Mouse (Mus musculus): ENCODE results near the gene Pus10. TPM values are rescaled to one million over a fixed set of nuclear protein-coding genes. Genes with fewer than 3 reads are reported as not detected.
A peak's percentile ranks its signal among the peaks of the same experiment; 100 is the strongest.

Pus10 gene
- 10 to 100 TPM; 13.7 to 25.4 TPM for total RNA-seq (2021)

DNA sequence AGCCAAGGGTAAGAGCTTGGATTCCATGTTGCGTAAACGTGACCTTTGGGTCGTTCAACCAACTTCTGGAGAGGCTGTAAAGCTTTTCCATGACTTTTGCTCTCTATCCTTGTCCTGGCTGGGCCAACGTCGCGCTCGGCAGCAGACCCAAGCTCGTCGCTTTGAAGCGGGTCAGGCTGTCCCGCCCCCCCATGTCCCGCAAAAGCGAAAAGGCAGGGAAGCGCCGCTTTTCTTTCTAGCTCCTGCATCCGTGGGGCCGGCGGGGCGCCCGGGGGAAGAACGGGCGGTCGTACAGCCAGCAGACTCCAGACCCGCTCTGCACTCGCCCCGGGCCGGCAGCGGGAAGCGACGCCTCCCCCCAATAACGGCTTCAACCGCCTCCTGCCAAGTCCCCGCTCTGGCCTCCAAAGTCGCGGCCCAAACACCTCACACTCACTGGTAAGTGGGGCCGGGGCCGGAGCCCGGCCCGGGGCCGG lies at the start of gene Pus10:
Pus10 (plus strand) TSS at position 364 of the 476 bp plus-strand sequence.
- intact Hi-C loops (cut with DNase I), result loop anchor here (1.0 to 5.0 kb wide), 2 partner anchors 32 to 107 kb away; partner anchors contain the start of genes 0610010F05Rik and Rel
- no peak for DNase-seq (ENCODE audit: low spot score in 2 of 2)

DNA sequence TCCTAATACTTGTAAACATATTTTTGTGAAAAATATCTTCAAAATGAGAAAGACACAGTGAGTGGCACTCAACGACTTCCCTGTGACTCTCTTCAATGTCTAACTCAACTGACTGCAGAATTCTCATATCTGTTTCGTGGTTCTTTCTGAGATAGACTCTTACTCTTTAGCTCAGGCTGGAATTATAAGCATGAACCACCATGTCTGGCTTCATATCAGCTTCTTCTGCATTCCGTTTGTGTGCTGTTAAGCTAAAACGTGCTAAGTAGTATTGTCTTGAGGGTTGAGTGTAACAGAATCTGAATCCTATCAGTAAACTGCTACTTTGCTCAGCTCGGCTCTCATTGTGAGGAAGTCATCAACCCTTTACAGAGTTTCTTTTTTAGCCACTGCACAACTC lies 46.5 kb upstream of the Pus10 start:
- no peak for DNase-seq (ENCODE audit: low spot score in 2 of 2)
- intact Hi-C loops (cut with DNase I), result no loop called here

DNA sequence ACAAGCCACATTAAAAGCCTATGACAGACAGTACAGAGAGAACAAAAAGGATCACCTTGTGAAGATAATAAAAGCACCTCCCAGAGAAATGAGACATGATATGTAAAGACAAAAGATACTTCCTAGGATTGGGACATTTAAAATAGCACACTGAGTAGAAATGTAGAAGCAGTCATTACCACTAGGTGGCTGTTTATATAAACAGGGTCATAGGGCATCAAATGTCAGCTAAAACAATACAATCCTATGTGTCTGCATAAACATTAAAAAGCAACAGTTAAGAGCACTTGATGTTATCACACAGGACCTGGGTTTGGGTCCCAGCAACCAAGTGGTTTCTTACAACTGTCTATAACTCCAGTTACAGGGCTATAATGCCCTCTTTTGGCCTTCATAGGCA lies 34.8 kb upstream of the Pus10 start:
- intact Hi-C loops (cut with DNase I), result no loop called here
- no peak for DNase-seq (ENCODE audit: low spot score in 2 of 2)

DNA sequence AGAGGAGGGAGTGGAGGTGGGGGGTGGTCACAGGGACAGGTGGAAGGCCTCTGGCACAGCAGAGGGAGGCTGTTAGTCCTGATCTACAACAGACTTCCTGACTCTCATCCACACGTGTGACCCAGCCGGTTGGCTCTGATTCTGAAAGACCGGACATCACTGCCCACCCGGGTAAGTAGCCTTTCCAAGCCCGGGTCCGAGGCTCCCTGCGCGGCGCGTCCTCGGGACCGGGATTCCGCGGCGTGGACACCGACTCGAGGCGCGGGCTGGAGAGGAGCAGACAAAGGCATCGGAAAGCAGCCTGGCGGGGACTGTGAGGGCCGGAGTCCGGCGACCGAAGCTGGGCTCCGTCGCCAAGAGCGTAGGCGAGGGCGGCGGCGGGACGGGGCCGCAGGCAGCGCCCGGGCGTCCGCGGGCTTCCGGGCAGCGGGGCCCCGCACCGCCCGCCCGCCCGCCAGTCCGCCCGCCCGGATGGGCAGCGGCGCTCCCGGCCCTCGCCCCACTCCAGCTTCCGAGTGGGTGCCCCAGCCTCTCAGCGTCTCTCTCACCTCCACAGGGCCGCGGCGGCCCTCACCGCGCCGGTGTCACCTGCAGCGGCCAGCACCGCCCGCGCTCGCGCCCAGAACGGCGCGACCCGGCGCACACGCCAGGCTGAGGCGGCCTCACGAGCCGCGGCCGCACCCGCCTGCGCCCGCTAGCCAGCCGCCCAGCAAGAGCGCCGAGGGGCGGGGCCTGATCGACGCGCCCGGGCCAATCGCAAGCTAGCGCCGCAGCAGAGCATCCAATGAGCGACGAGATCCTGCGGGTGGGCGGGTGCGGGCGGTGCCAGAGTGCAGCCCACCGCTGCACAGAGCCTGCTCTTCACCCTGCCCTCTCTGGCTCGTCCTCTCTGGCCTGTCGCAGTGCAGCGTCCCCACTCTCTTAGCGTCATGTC lies 32.3 kb upstream of the Pus10 start, which contains the start of gene 0610010F05Rik:
0610010F05Rik (minus strand) TSS at position 695 of the 934 bp plus-strand sequence.
- intact Hi-C loops (cut with DNase I), result loop anchor here (1.0 kb wide), 1 partner anchor 32 kb away; the partner anchor contains the start of genes Pex13 and Pus10
- DNase-seq (ENCODE audit: low spot score in 2 of 2), result peak; percentile 81 to 86

- intact Hi-C loops (cut with DNase I), result loop anchor here (1.0 kb wide), 1 partner anchor 31 kb away; the partner anchor contains the start of genes Pex13 and Pus10
- no peak for DNase-seq (ENCODE audit: low spot score in 2 of 2)
Observed at GRCm38 (mm10) chr11:23633879-23634215, 31.6 kb upstream of the Pus10 start.

DNA sequence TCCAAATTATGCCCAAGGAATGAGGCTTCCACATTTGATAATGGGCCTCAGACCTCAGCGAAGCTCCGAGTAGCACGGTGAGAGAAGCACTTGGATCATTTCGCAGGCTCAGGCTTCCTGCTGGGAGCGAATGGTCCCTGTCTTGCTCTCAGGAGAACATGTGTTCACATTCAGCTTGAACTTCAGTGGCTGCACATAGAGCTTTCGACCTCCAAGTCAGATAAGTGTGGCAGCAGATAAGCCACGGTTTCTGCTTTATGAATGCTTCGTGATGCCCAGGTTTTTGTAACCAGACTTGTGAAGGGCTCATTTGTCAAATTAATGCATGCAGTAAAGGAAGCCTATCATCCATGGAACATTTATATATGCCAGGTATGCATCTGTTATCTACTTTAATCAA lies 30.9 kb upstream of the Pus10 start:
- intact Hi-C loops (cut with DNase I), result no loop called here
- DNase-seq (ENCODE audit: low spot score in 2 of 2), result no peak

DNA sequence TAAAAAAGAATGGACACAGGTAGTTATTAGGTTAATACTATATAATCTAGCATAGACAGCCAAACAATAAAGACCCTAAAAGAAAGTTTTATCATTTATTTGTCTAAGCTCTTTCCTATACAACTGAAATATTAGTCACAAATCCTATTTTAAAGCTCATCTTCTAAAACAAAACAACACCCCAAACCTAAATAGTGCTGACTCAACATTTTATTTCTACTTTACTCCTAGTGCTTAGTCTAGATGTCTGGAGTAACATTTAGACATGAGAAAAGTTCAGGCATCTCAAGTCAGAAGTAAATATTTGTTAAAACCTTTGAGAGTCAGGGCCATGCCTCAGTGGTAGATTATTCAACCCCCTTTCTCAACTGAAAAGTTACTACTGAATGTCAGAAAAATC lies 18.0 kb upstream of the Pus10 start:
- intact Hi-C loops (cut with DNase I), result no loop called here
- DNase-seq (ENCODE audit: low spot score in 2 of 2), result no peak

DNA sequence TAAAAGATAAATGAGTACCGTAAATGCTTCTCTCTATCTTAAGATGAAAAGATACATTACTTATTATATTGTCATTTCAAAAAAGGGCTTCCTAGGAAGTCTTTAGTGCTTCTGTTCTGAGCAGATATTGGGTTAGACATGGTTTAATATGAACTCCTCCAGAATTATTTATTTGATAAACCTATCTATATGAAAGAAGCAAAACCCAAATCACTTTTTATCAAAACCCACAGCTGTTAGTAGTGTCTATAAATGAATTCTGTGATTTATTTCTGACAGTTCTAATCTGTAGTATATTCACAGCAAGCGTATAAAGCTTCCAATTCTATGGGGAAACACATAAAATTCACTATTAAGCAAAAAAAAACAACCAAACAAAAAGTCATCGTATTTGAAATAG lies 17.6 kb upstream of the Pus10 start:
- no peak for DNase-seq (ENCODE audit: low spot score in 2 of 2)
- intact Hi-C loops (cut with DNase I), result no loop called here

DNA sequence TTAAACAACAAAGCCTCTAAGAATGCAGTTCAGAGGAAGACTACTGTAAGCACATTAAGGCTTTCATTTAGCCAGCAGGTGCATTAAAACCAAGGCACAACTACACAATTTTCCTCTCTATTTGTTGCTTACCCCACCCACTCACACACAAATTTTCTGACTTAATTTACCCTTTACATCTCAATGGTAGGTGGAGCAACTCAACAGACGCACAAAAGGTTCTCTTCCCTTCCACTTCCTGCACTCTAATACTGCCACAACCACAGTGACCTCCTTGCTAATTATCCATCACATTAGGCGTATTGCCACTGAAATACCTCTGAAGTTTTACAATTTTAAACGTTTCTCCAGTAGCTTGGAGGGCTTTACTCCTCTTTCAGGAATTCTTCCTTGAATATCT lies 11.8 kb upstream of the Pus10 start:
- intact Hi-C loops (cut with DNase I), result no loop called here
- no peak for DNase-seq (ENCODE audit: low spot score in 2 of 2)

DNA sequence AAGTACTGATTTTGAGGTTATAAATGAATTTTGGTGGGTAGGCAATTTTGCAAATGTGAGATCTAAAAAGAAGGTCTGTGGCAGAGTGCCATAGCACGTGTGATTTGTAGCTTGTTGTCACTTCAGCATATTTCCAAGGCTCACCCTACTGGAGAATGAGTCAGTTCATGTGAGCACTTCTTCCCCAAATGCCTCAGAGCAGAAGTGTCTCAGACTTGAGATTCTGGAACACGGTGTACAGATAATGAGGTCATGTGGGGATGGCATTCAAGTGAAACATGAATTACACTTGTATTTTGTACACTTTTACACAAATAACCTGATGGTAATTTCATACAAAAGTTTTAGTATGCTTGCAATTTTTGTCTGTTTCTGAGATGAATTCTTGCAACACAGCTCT lies 7.7 kb upstream of the Pus10 start:
- no peak for DNase-seq (ENCODE audit: low spot score in 2 of 2)

DNA sequence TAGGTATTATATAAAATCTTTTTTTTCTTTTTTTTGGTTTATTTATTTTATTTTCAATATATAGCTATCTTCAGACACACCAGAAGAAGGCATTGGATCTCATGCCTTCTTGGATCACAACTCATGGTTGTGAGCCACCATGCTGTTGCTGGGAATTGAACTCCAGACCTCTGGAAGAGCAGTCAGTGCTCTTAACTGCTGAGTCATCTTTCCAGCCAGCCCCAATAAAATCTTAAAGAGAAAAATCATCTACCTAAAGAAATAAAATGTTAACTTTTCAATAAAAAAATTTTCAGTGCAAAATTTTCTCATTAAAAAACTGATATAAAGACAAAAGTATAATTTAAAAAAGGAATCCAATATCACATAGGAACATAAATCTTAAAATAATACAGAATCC lies 1.2 kb upstream of the Pus10 start:
- intact Hi-C loops (cut with DNase I), result no loop called here

More for the DNA sequence above, 7.7 kb upstream of the Pus10 start:
- intact Hi-C loops (cut with DNase I), result no loop called here

DNA sequence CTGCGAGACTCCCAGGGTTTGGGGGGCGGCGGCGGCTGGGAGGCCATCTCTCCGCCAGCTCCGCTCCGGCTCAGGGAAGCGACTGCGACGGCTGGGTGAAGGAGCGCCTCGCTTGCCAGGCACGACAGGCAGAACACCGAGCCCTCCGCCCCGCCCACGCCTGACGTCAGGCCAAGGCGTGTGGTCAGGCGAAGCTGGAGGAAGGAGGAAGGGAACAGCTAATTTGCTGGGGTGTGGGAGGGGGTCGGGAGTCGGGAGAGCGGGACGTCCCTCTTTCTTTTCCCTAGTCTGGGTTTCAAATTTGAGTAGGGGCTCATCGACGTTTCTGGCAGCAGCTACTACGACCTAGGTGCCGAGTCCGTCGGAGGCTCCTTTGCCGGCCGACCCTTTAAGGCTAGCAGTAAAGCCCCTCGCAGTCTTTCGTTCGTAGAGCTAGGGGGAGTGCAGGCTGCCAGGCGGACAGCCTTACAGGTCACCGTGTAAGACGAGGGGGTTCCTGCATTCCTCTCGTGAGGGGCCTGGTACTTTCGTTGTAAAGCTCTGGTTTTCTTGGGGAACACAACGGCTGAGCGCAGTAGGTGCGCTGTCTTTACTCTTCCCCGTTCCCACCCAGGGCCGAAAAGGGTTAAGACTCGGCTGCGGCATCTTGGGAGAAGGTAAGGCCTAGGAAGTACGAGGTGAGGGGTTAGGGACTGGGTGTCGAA lies 476 bp downstream of the Pus10 start, which contains the start of gene Pex13:
Pex13 (minus strand) TSS at position 162 of the 704 bp plus-strand sequence.
- intact Hi-C loops (cut with DNase I), result loop anchor here (1.0 to 5.0 kb wide), 2 partner anchors 33 to 106 kb away; partner anchors contain the start of genes 0610010F05Rik and Rel
- DNase-seq (ENCODE audit: low spot score in 2 of 2), result peak; percentile 90 to 92

More for the DNA sequence above, 1.2 kb upstream of the Pus10 start:
- no peak for DNase-seq (ENCODE audit: low spot score in 2 of 2)

- no peak for DNase-seq (ENCODE audit: low spot score in 2 of 2)
- intact Hi-C loops (cut with DNase I), result loop anchor here (5.0 kb wide), 1 partner anchor 106 kb away; the partner anchor contains the start of gene Rel
Observed at GRCm38 (mm10) chr11:23666526-23666925, 1.1 kb downstream of the Pus10 start.

- DNase-seq (ENCODE audit: low spot score in 2 of 2), result no peak
- intact Hi-C loops (cut with DNase I), result loop anchor here (5.0 kb wide), 1 partner anchor 105 kb away; the partner anchor contains the start of gene Rel
Observed at GRCm38 (mm10) chr11:23667128-23667527, 1.7 kb downstream of the Pus10 start.

DNA sequence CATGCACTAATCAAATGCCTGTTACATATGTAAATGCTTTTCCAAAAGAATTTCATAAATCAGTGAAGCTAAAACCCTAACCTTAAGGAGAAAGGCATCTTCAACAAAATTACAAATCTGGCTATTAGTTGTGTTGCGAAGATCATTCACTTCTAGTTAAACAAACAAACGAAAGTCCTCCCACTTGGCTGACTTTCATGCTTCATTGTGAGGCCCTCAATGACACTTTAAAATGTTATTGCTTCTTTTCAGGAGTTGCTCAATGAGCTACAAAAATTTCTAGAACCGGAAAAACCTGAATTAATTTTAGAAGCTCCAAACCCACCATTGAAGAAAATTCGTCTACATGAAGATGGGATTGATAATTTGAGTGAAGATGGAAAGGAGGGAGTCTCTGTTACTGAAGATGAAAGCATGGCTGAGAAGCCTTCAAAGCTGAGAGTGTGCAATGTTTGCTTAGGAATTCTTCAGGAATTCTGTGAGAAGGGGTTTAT lies 6.8 kb downstream of the Pus10 start:
- no peak for DNase-seq (ENCODE audit: low spot score in 2 of 2)
- intact Hi-C loops (cut with DNase I), result no loop called here

- DNase-seq (ENCODE audit: low spot score in 2 of 2), result no peak
- intact Hi-C loops (cut with DNase I), result no loop called here
Observed at GRCm38 (mm10) chr11:23676100-23676499, 10.6 kb downstream of the Pus10 start.

GRCm38 (mm10) chr11:23679044-23679642 lies 13.7 kb downstream of the Pus10 start:
- peak in 1 of 2 experiments; percentile 48 for DNase-seq (ENCODE audit: low spot score in 2 of 2)
- intact Hi-C loops (cut with DNase I), result loop anchor here (2.0 kb wide), 1 partner anchor 276 kb away; no protein-coding TSS in a partner anchor

DNA sequence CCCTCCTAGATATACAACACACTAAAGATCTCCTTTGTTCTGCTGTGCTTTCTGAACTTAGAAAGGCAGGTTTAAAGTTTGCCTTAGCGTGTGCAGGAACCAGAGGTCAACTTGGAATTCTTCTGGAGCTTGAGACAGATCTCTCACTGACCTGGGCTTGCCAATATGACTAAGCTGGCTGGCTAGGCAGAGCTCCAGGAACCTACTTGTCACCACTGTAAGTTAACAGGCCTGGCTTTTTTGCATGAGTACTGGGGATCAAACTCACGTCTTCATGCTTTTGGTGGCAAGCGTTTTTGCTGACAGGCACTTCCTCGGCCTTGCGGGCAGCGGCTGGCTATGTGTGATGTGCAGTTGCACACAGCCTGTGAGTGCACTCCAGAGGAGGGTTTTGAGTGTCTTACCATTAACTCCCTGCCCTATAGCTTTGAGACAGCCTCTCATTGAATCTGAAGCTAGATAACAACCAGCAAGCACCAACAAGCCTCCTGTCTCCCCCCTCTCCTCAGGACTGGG lies 15.0 kb downstream of the Pus10 start:
- intact Hi-C loops (cut with DNase I), result no loop called here
- no peak for DNase-seq (ENCODE audit: low spot score in 2 of 2)

DNA sequence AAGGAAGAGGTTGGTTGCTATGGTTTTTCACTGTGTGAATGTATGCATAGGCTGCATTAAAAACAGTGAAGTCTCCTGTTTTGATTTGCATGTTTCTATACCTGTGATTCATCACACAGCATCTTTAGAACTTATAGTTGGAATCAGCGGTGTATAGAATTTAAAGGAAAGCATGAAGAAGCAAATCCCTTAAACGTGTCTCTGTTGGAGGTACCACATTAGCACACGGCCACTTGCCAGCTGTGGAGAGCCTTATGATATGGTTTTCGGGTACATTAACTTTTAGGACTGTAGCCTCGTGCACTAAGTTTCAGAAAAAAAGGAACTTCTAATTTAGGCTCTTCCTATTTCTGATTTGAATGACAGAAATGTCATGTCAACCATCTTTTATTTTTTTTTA lies 17.1 kb downstream of the Pus10 start:
- intact Hi-C loops (cut with DNase I), result no loop called here
- no peak for DNase-seq (ENCODE audit: low spot score in 2 of 2)

Data from left cerebral cortex, postnatal 36 days (tissue).